Mouse (Mus musculus) adipose tissue, adult 10 weeks (tissue): Measurements from ENCODE around the gene Gin1. TPM values are rescaled to one million over a fixed set of nuclear protein-coding genes. Genes with fewer than 3 reads are reported as not detected.

Source experiments
- polyA plus RNA-seq: library from polyadenylated mRNA; stranded (reverse); fragments of 350-450 nt; fragmentation: Illumina TruSeq; extraction: RNeasy Lipid Tissue Mini Kit (QIAGEN cat#74804); gene quantifications from one replicate; pipeline ENCODE4 v1.2.3, GENCODE M21; 2014; ENCODE audit warnings: low read depth, low replicate concordance

Gene Gin1
- polyA plus RNA-seq = 12.6 TPM

GRCm38 (mm10) chr1:97769904-97770753 is at the start of gene Gin1, which contains the start of gene Ppip5k2:
Gin1 (plus strand) TSS chr1:97770172.
Ppip5k2 (minus strand) TSS chr1:97770411.

Other genes with a start within 250 kb of the Gin1 start
- 26.3 TPM for gene D1Ertd622e, start 108.1 kb upstream of the Gin1 start, polyA plus RNA-seq
- 11.2 TPM for gene Ppip5k2, start 239 bp downstream of the Gin1 start, polyA plus RNA-seq